Mouse (Mus musculus) midbrain, embryonic 14.5 days (tissue): ENCODE measurements around the gene Mt3. TPM values are rescaled to one million over a fixed set of nuclear protein-coding genes. Genes with fewer than 3 reads are reported as not detected.

Source experiments
- ATAC-seq: fragments of 200-750 bp; cut with Nextera tagmentation; 2 replicates; pipeline ENCODE4 v1.8.0; 2017; ENCODE audit warnings: moderate number of reproducible peaks, moderate library complexity; ENCODE audit not compliant: low FRiP score, low TSS enrichment
- DNase-seq: peaks from one replicate; pipeline ENCODE4 v3.0.0-alpha.2; 2015
- H3K27ac ChIP-seq: fragments of 300-500 bp; sonication (generic); replicated peaks from 2 replicates; pipeline ENCODE4 v1.5.1; 2014; ENCODE audit warnings: mild to moderate bottlenecking, low read depth, low read length, moderate library complexity
- H3K27me3 ChIP-seq: fragments of 300-500 bp; sonication (generic); 2 replicates; pipeline ENCODE4 v1.6.1; 2014; ENCODE audit warnings: low read length, control low read depth, mixed read lengths; ENCODE audit not compliant: control insufficient read depth, insufficient read depth
- H3K36me3 ChIP-seq: fragments of 300-500 bp; sonication (generic); 2 replicates; pipeline ENCODE4 v1.6.1; 2014; ENCODE audit warnings: low read length, control low read depth; ENCODE audit not compliant: control insufficient read depth, insufficient read depth
- H3K4me1 ChIP-seq: fragments of 300-500 bp; sonication (generic); 2 replicates; pipeline ENCODE4 v1.6.1; 2014; ENCODE audit warnings: mild to moderate bottlenecking, antibody characterized with exemption, low read length, control low read depth; ENCODE audit not compliant: control insufficient read depth, insufficient read depth
- H3K4me2 ChIP-seq: fragments of 300-500 bp; sonication (generic); 2 replicates; pipeline ENCODE4 v1.6.1; 2014; ENCODE audit warnings: mild to moderate bottlenecking, low read length, moderate library complexity
- H3K4me3 ChIP-seq: fragments of 300-500 bp; sonication (generic); replicated peaks from 2 replicates; pipeline ENCODE4 v1.5.1; 2014; ENCODE audit warnings: low read depth, low read length
- H3K9ac ChIP-seq: fragments of 300-500 bp; sonication (generic); replicated peaks from 2 replicates; pipeline ENCODE4 v1.6.1; 2014; ENCODE audit warnings: mild to moderate bottlenecking, low read length, moderate library complexity
- H3K9me3 ChIP-seq: fragments of 300-500 bp; sonication (generic); 2 replicates; pipeline ENCODE4 v1.6.1; 2016; ENCODE audit warnings: low read length, control low read depth, mixed read lengths; ENCODE audit not compliant: control insufficient read depth
- WGBS: fragments of 180-500 bp; shearing (Covaris S2); extraction: QIAGEN DNeasy Blood & Tissue Kit; methylation state at CpG from one replicate; pipeline ENCODE4 v1.1.7; 2014; 5-methylcytosine and 5-hydroxymethylcytosine counted together
- polyA plus RNA-seq: library from polyadenylated mRNA; unstranded; fragments of >200 nt; fragmentation: Nextera tagmentation; extraction: Ambion mirVana; gene quantifications from 2 replicates; pipeline ENCODE4 v1.2.1, GENCODE M21; 2014

Gene Mt3
- 137 and 212 TPM in 2 replicates for polyA plus RNA-seq

- H3K9ac ChIP-seq = peak within 1 kb of the TSS; percentile 56
- DNase-seq (peak; percentile 89), ATAC-seq (peak; percentile 86)
- H3K27ac ChIP-seq = peak within 1 kb of the TSS; percentile 8; the same call in 1 of the 2 replicates
- WGBS = 2% methylated on average over 29 of the region's 29 CpGs
- H3K9me3 ChIP-seq = no peaks in the 10 kb centered on the region
- H3K4me2 ChIP-seq = peak within 1 kb of the TSS; percentile 91
- H3K4me3 ChIP-seq = peak within 1 kb of the TSS; percentile 46
- H3K27me3 ChIP-seq = no peaks in the 10 kb centered on the region
- no peaks in the 10 kb centered on the region for H3K36me3 ChIP-seq
- H3K4me1 ChIP-seq = peaks cover 13% of the 10 kb centered on the region; the same call in 1 of the 2 replicates
Measured at GRCm38 (mm10) chr8:94152513-94153300, at the start of gene Mt3. Gene Mt3, plus strand, starts transcription at chr8:94152607.

- no peak overlapping the region for H3K4me3 ChIP-seq
- H3K9ac ChIP-seq = no peak overlapping the region
- no peak overlapping the region for H3K4me2 ChIP-seq
- H3K9me3 ChIP-seq = no peaks in the 10 kb centered on the region
- no peaks in the 10 kb centered on the region for H3K36me3 ChIP-seq
- 53% methylated on average over 5 of the region's 5 CpGs for WGBS
- 0 out of 2 replicates have a peak, but pooled peaks cover under 1% of the 10 kb centered on the region for H3K4me1 ChIP-seq
- no peaks in the 10 kb centered on the region for H3K27me3 ChIP-seq
- ATAC-seq (no peak), DNase-seq (peak; percentile 31)
- H3K27ac ChIP-seq = no peak overlapping the region
Measured at GRCm38 (mm10) chr8:94104146-94104545, 48.3 kb upstream of the Mt3 start.

GRCm38 (mm10) chr8:94107871-94108270 is 44.5 kb upstream of the Mt3 start:
- Histone ChIP-seq H3K9ac (no peak overlapping the region), H3K4me2 (no peak overlapping the region), H3K27ac (no peak overlapping the region), H3K4me3 (no peak overlapping the region), H3K27me3 (no peaks in the 10 kb centered on the region), H3K4me1 (no peaks in the 10 kb centered on the region), H3K36me3 (no peaks in the 10 kb centered on the region), H3K9me3 (no peaks in the 10 kb centered on the region)
- DNase-seq (no peak), ATAC-seq (no peak)
- WGBS = 83% methylated on average over 3 of the region's 3 CpGs

- Histone ChIP-seq H3K4me1 (no peaks in the 10 kb centered on the region), H3K9me3 (no peaks in the 10 kb centered on the region), H3K27me3 (no peaks in the 10 kb centered on the region), H3K27ac (no peak overlapping the region), H3K9ac (no peak overlapping the region), H3K36me3 (no peaks in the 10 kb centered on the region), H3K4me2 (no peak overlapping the region), H3K4me3 (no peak overlapping the region)
- WGBS = 81% methylated on average over 6 of the region's 6 CpGs
- no peak for ATAC-seq
- no peak for DNase-seq
Measured at GRCm38 (mm10) chr8:94109396-94109795, 43.0 kb upstream of the Mt3 start.

- H3K27ac ChIP-seq = no peak overlapping the region
- no peak overlapping the region for H3K9ac ChIP-seq
- ATAC-seq = no peak
- no peak for DNase-seq
- whole genome bisulfite sequencing = 79% methylated on average over 5 of the region's 5 CpGs
- no peaks in the 10 kb centered on the region for H3K9me3 ChIP-seq
- H3K27me3 ChIP-seq = no peaks in the 10 kb centered on the region
- H3K4me2 ChIP-seq = no peak overlapping the region
- H3K4me1 ChIP-seq = no peaks in the 10 kb centered on the region
- no peak overlapping the region for H3K4me3 ChIP-seq
- H3K36me3 ChIP-seq = no peaks in the 10 kb centered on the region
Measured at GRCm38 (mm10) chr8:94109835-94110234, 42.6 kb upstream of the Mt3 start.

GRCm38 (mm10) chr8:94110526-94111177 is 41.8 kb upstream of the Mt3 start:
- Histone ChIP-seq H3K9me3 (no peaks in the 10 kb centered on the region), H3K27ac (no peak overlapping the region), H3K4me1 (no peaks in the 10 kb centered on the region), H3K4me2 (no peak overlapping the region), H3K27me3 (no peaks in the 10 kb centered on the region), H3K36me3 (no peaks in the 10 kb centered on the region), H3K4me3 (no peak overlapping the region), H3K9ac (no peak overlapping the region)
- 69% methylated on average over 6 of the region's 6 CpGs for WGBS
- no peak for ATAC-seq
- no peak for DNase-seq

- no peak overlapping the region for H3K27ac ChIP-seq
- H3K27me3 ChIP-seq = no peaks in the 10 kb centered on the region
- peaks cover 3% of the 10 kb centered on the region for H3K4me1 ChIP-seq
- ATAC-seq (no peak), DNase-seq (no peak)
- WGBS = 42% methylated on average over 1 of the region's 1 CpGs
- no peaks in the 10 kb centered on the region for H3K36me3 ChIP-seq
- H3K4me2 ChIP-seq = no peak overlapping the region
- no peak overlapping the region for H3K4me3 ChIP-seq
- no peaks in the 10 kb centered on the region for H3K9me3 ChIP-seq
- no peak overlapping the region for H3K9ac ChIP-seq
Measured at GRCm38 (mm10) chr8:94113435-94113834, 39.0 kb upstream of the Mt3 start.

GRCm38 (mm10) chr8:94113972-94114371 is 38.4 kb upstream of the Mt3 start:
- no peak for ATAC-seq

More at GRCm38 (mm10) chr8:94113972-94114371, 38.4 kb upstream of the Mt3 start:
- no peaks in the 10 kb centered on the region for H3K27me3 ChIP-seq
- no peak overlapping the region for H3K4me3 ChIP-seq
- no peak for DNase-seq
- H3K4me2 ChIP-seq = no peak overlapping the region
- H3K9ac ChIP-seq = no peak overlapping the region
- H3K9me3 ChIP-seq = no peaks in the 10 kb centered on the region
- H3K27ac ChIP-seq = no peak overlapping the region
- WGBS = 84% methylated on average over 2 of the region's 2 CpGs
- no peaks in the 10 kb centered on the region for H3K36me3 ChIP-seq
- H3K4me1 ChIP-seq = peaks cover 9% of the 10 kb centered on the region
